Mouse (Mus musculus) forebrain, embryonic 12.5 days (tissue): ENCODE results near the gene Prkcz. TPM values are rescaled to one million over a fixed set of nuclear protein-coding genes. Genes with fewer than 3 reads are reported as not detected.

Source experiments
- ATAC-seq: fragments of 200-750 bp; cut with Nextera tagmentation; 2 replicates; pipeline ENCODE4 v1.8.0; 2017; ENCODE audit warnings: moderate TSS enrichment; ENCODE audit not compliant: low FRiP score
- H3K27ac ChIP-seq: fragments of 300-500 bp; sonication (generic); 2 replicates; pipeline ENCODE4 v1.5.1; 2016; ENCODE audit warnings: mild to moderate bottlenecking
- H3K27me3 ChIP-seq: fragments of 300-500 bp; sonication (generic); 2 replicates; pipeline ENCODE4 v1.6.1; 2016; ENCODE audit warnings: mild to moderate bottlenecking
- H3K36me3 ChIP-seq: fragments of 300-500 bp; sonication (generic); replicated peaks from 2 replicates; pipeline ENCODE4 v1.6.1; 2016; ENCODE audit warnings: mild to moderate bottlenecking
- H3K4me1 ChIP-seq: fragments of 300-500 bp; sonication (generic); 2 replicates; pipeline ENCODE4 v1.6.1; 2016
- H3K4me2 ChIP-seq: fragments of 300-500 bp; sonication (generic); 2 replicates; pipeline ENCODE4 v1.6.1; 2016; ENCODE audit warnings: mild to moderate bottlenecking, moderate library complexity
- H3K4me3 ChIP-seq: fragments of 300-500 bp; sonication (generic); replicated peaks from 2 replicates; pipeline ENCODE4 v1.5.1; 2016; ENCODE audit warnings: mild to moderate bottlenecking
- H3K9ac ChIP-seq: fragments of 300-500 bp; sonication (generic); 2 replicates; pipeline ENCODE4 v1.6.1; 2016; ENCODE audit warnings: mild to moderate bottlenecking
- H3K9me3 ChIP-seq: fragments of 300-500 bp; sonication (generic); 2 replicates; pipeline ENCODE4 v1.6.1; 2016
- WGBS: fragments of 180-500 bp; shearing (Covaris S2); methylation state at CpG from one replicate; pipeline ENCODE4 v1.1.7; 2016; 5-methylcytosine and 5-hydroxymethylcytosine counted together
- polyA plus RNA-seq: library from polyadenylated mRNA; unstranded; fragments of >200 nt; fragmentation: Nextera tagmentation; extraction: Ambion mirVana; gene quantifications from 2 replicates; pipeline ENCODE4 v1.2.1, GENCODE M21; 2016

Prkcz gene
- polyA plus RNA-seq, 1 experiment from 2014 or later, result 26.7 TPM

GRCm38 (mm10) chr4:155217241-155218103 is 143.7 kb downstream of the Prkcz start:
- H3K4me1 ChIP-seq, result peaks cover 90% of the 10 kb centered on the region
- H3K4me2 ChIP-seq, result no peak overlapping the region
- no peak overlapping the region for H3K27ac ChIP-seq
- 79% methylated on average over 12 of the region's 12 CpGs for WGBS
- no peak overlapping the region for H3K4me3 ChIP-seq
- no peaks in the 10 kb centered on the region for H3K36me3 ChIP-seq
- H3K27me3 ChIP-seq, result no peaks in the 10 kb centered on the region
- H3K9ac ChIP-seq, result no peak overlapping the region
- no peak for ATAC-seq
- no peaks in the 10 kb centered on the region for H3K9me3 ChIP-seq

GRCm38 (mm10) chr4:155215773-155216630 is 145.2 kb downstream of the Prkcz start:
- 72% methylated on average over 12 of the region's 12 CpGs for WGBS

GRCm38 (mm10) chr4:155215203-155215602 is 146.0 kb downstream of the Prkcz start:
- H3K4me2 ChIP-seq, result no peak overlapping the region; the same call in 1 of the 2 replicates

More at GRCm38 (mm10) chr4:155215773-155216630, 145.2 kb downstream of the Prkcz start:
- no peak overlapping the region for H3K27ac ChIP-seq
- H3K4me2 ChIP-seq, result peak overlapping the region; percentile 1
- H3K27me3 ChIP-seq, result no peaks in the 10 kb centered on the region
- H3K9me3 ChIP-seq, result no peaks in the 10 kb centered on the region
- no peak overlapping the region for H3K9ac ChIP-seq
- no peak overlapping the region for H3K4me3 ChIP-seq
- ATAC-seq, result no peak
- H3K4me1 ChIP-seq, result peaks cover 90% of the 10 kb centered on the region
- peaks cover 7% of the 10 kb centered on the region for H3K36me3 ChIP-seq

DNA sequence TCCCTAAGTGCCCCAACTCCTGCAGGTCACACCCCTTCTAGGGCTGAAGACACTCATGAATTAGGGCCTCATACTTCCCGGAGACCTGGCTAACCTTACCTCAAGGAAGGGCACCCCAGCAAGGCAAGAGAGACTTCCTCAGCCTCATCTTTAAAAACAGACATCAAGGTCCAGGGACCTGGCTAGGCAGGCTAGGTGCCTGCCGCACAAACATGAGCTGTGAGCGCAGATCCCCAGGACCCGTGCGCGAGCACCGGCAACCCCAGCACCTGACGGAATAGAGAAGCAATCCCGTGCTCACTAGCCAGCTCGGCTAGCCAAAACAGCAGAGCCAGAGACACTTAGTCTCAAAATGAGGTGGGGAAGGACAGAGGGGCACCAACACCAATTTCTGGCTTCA is 146.4 kb downstream of the Prkcz start:
- H3K9ac ChIP-seq, result peak overlapping the region; percentile 29; the same call in 1 of the 2 replicates
- no peak overlapping the region for H3K4me3 ChIP-seq
- H3K36me3 ChIP-seq, result peaks cover 15% of the 10 kb centered on the region
- WGBS, result 68% methylated on average over 10 of the region's 10 CpGs
- ATAC-seq, result no peak
- H3K4me2 ChIP-seq, result no peak overlapping the region; the same call in 1 of the 2 replicates
- no peak overlapping the region for H3K27ac ChIP-seq
- H3K9me3 ChIP-seq, result no peaks in the 10 kb centered on the region
- H3K27me3 ChIP-seq, result no peaks in the 10 kb centered on the region
- H3K4me1 ChIP-seq, result peaks cover 80% of the 10 kb centered on the region

More at GRCm38 (mm10) chr4:155215203-155215602, 146.0 kb downstream of the Prkcz start:
- WGBS, result 76% methylated on average over 9 of the region's 9 CpGs
- Histone ChIP-seq H3K27me3 (no peaks in the 10 kb centered on the region), H3K9me3 (no peaks in the 10 kb centered on the region), H3K4me1 (peaks cover 82% of the 10 kb centered on the region), H3K36me3 (peaks cover 15% of the 10 kb centered on the region), H3K4me3 (no peak overlapping the region), H3K27ac (0 out of 2 replicates have a peak overlapping the region, but pooled peaks have one; percentile 25), H3K9ac (no peak overlapping the region)
- ATAC-seq, result no peak

DNA sequence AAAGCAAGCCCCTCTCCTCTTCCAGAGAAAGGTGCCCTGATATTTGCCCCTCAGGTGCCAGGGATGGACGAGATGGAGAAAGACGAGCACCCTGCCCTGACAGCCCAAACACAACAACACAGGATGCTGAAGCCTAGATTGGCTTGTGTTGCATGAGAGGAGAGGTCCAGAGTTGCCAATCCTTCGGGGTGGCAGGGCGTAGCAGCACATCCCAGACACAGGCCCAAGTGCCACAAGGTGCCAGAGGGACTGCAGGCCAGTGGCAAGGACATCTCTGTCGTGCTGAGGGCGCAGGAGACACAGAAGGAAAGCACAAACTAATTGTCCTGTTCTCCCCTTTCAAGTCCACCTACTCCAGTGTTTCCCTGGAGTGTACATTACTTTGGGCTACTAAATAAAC is 147.0 kb downstream of the Prkcz start:
- Histone ChIP-seq H3K4me1 (peaks cover 80% of the 10 kb centered on the region), H3K9ac (peak overlapping the region; percentile 29; the same call in 1 of the 2 replicates), H3K4me2 (peak overlapping the region; percentile 17; the same call in 1 of the 2 replicates), H3K27me3 (no peaks in the 10 kb centered on the region), H3K36me3 (peaks cover 15% of the 10 kb centered on the region), H3K4me3 (no peak overlapping the region), H3K27ac (peak overlapping the region; percentile 66), H3K9me3 (no peaks in the 10 kb centered on the region)
- 70% methylated on average over 6 of the region's 6 CpGs for WGBS
- ATAC-seq, result no peak

DNA sequence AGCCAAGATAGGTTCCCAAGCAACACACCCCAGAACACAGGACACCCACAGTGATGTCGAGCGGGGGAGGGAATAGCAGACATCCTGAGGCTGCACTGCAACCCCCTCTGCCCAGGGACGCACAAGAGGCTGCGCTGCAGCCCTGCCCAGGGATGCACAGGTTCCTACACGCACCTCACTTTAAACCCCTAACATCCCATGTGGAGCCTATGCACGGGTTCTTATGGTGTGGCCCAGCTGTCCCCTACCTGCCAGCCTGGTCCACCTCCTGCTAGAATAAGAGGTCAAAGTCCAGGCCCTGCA is 147.5 kb downstream of the Prkcz start:
- Histone ChIP-seq H3K4me1 (peaks cover 80% of the 10 kb centered on the region), H3K27ac (peak overlapping the region; percentile 66), H3K27me3 (no peaks in the 10 kb centered on the region), H3K36me3 (peaks cover 15% of the 10 kb centered on the region), H3K4me2 (peak overlapping the region; percentile 17), H3K9me3 (no peaks in the 10 kb centered on the region), H3K4me3 (0 out of 2 replicates have a peak overlapping the region, but pooled peaks have one; percentile 14), H3K9ac (no peak overlapping the region)
- ATAC-seq, result 0 out of 2 replicates have a peak, but pooled peaks have one; percentile 51
- WGBS, result 55% methylated on average over 6 of the region's 6 CpGs

- no peaks in the 10 kb centered on the region for H3K27me3 ChIP-seq
- H3K4me1 ChIP-seq, result peaks cover 80% of the 10 kb centered on the region
- WGBS, result 44% methylated on average over 9 of the region's 9 CpGs
- H3K9ac ChIP-seq, result no peak overlapping the region
- peak; percentile 56; the same call in 1 of the 2 replicates for ATAC-seq
- H3K36me3 ChIP-seq, result peaks cover 15% of the 10 kb centered on the region
- peak overlapping the region; percentile 69 for H3K27ac ChIP-seq
- H3K9me3 ChIP-seq, result no peaks in the 10 kb centered on the region
- H3K4me3 ChIP-seq, result 0 out of 2 replicates have a peak overlapping the region, but pooled peaks have one; percentile 14
- H3K4me2 ChIP-seq, result peak overlapping the region; percentile 17
Measured at GRCm38 (mm10) chr4:155213052-155213751, 148.0 kb downstream of the Prkcz start.

Other genes with a start within 250 kb of the Prkcz start
- 12.3 and 14.2 TPM in 2 replicates for gene Ski, start 138.8 kb downstream of the Prkcz start, polyA plus RNA-seq
- 96.4 and 96.9 TPM in 2 replicates for gene Faap20, start 111.6 kb downstream of the Prkcz start, polyA plus RNA-seq
- gene Gabrd, start 36.8 kb upstream of the Prkcz start, polyA plus RNA-seq, result not detected in 2 replicates
- 6.4 and 6.9 TPM in 2 replicates for gene Cfap74, start 47.8 kb upstream of the Prkcz start, polyA plus RNA-seq
- not detected in 2 replicates for gene Tmem52, start 107.8 kb upstream of the Prkcz start, polyA plus RNA-seq
- gene Gnb1, start 130.0 kb upstream of the Prkcz start, polyA plus RNA-seq, result 667 and 781 TPM in 2 replicates
- gene Nadk, start 201.0 kb upstream of the Prkcz start, polyA plus RNA-seq, result 93.5 and 101 TPM in 2 replicates
- 12.9 and 14.1 TPM in 2 replicates for gene Slc35e2, start 240.1 kb upstream of the Prkcz start, polyA plus RNA-seq